Mouse (Mus musculus): ENCODE results near the gene Cops3.

GRCm38 (mm10) chr11:59789311-59789710, 50.3 kb downstream of the Cops3 start:
- TF ChIP-seq CTCF (IDR thresholded peaks at IDR 0.05; ENCODE audit: extremely low read depth, insufficient read depth, insufficient read length, insufficient replicate concordance) (no peak), POLR2A (IDR thresholded peaks at IDR 0.05; ENCODE audit: low read depth, low read length) (no peak)
